10 mouse cellular contexts compared by ENCODE assay signal in genomic region chr14:101568828-101569227, GRCm38 (mm10). TPM values are rescaled to one million over a fixed set of nuclear protein-coding genes. Genes with fewer than 3 reads are reported as not detected.
DNase-seq lines count a peak whose midpoint lies in the region; TF ChIP-seq lines count a peak whose summit lies in the region.
"Had no signal": no experiment of that assay in that cellular context is flagged by ENCODE, and none has a peak within 500 bp of the region (broad histone marks: within the 10 kb centered on the region; RNA-seq: fewer than 3 reads in every experiment).

No protein-coding gene starts in this region.

- no peak overlapping the region for H3K4me3 ChIP-seq in lung, adult 2 months (replicated peaks; ENCODE audit: extremely low read depth, low read depth, low read length)
- H3K4me3 ChIP-seq in myocyte = no peak overlapping the region
- H3K4me3 ChIP-seq in midbrain, embryonic 10.5 days = no peak overlapping the region

- no peak for TF ChIP-seq POLR2A in lung, adult 2 months (IDR thresholded peaks at IDR 0.05; ENCODE audit: borderline replicate concordance, extremely low read depth, low read depth, low read length)
- TF ChIP-seq POLR2A in myocyte (IDR thresholded peaks at IDR 0.05; ENCODE audit: insufficient read length, low read depth) = no peak

- WGBS in lung, adult 2 months = 70% methylated on average over 2 of the region's 2 CpGs
- WGBS in midbrain, embryonic 10.5 days = 95% methylated on average over 2 of the region's 2 CpGs

- H3K27me3 ChIP-seq in myocyte (ENCODE audit: control insufficient read depth, insufficient read depth, insufficient read length) = no peaks in the 10 kb centered on the region
- no peaks in the 10 kb centered on the region for H3K27me3 ChIP-seq in midbrain, embryonic 10.5 days (ENCODE audit: low read depth, poor library complexity, severe bottlenecking)

- no peaks in the 10 kb centered on the region for H3K79me2 ChIP-seq in myocyte (ENCODE audit: control insufficient read depth, insufficient read depth)

- no peaks in the 10 kb centered on the region for H3K36me3 ChIP-seq in myocyte (ENCODE audit: control insufficient read depth, insufficient read depth)
- no peaks in the 10 kb centered on the region for H3K36me3 ChIP-seq in midbrain, embryonic 10.5 days

- TF ChIP-seq CTCF in lung, adult 2 months (IDR thresholded peaks at IDR 0.05; ENCODE audit: insufficient read depth, low read length) = no peak

- no peak overlapping the region for H3K27ac ChIP-seq in midbrain, embryonic 10.5 days (replicated peaks)

- H3K4me1 ChIP-seq in lung, adult 2 months (ENCODE audit: control insufficient read depth, insufficient read depth, low read length) = peaks cover 2% of the 10 kb centered on the region; the same call in 1 of the 2 replicates
- no peaks in the 10 kb centered on the region for H3K4me1 ChIP-seq in midbrain, embryonic 10.5 days

- DNase-seq in lung, adult 18-20 months = peak; percentile 24 to 41
- DNase-seq in lung, adult 2 months = no peak
- peak; percentile 40 for DNase-seq in cerebellum, adult 11-12 months
- peak; percentile 84 for DNase-seq in gonadal fat pad, adult 2 months (ENCODE audit: low read depth)
- no peak for DNase-seq in midbrain, embryonic 10.5 days (ENCODE audit: low spot score)
- no peak for DNase-seq in thymus, postnatal 0 days (ENCODE audit: low spot score)
- DNase-seq in spleen, adult 18-20 months = no peak
- DNase-seq: right cerebral cortex, adult 18-20 months; thymus, postnatal 36 days had no signal

- no peaks in the 10 kb centered on the region for H3K9me3 ChIP-seq in midbrain, embryonic 10.5 days (replicated peaks)

- H3K4me2 ChIP-seq in myocyte (ENCODE audit: low read depth) = peak overlapping the region; percentile 65

- H3ac ChIP-seq in myocyte (ENCODE audit: control insufficient read depth, insufficient read length) = no peak overlapping the region

TF ChIP-seq in myocyte, 11 proteins besides CTCF, POLR2A, EP300 and RAD21:
- TF ChIP-seq SRF (IDR thresholded peaks at IDR 0.05; ENCODE audit: control insufficient read depth, insufficient read length, low read depth) (no peak), TCF12 (IDR thresholded peaks at IDR 0.05; ENCODE audit: insufficient read depth, poor library complexity, severe bottlenecking) (peak; percentile 88), POLR2AphosphoS2 (IDR thresholded peaks at IDR 0.05; ENCODE audit: insufficient read length, low read depth) (no peak), MYOG (IDR thresholded peaks at IDR 0.05; ENCODE audit: control insufficient read depth in 1 of 3, insufficient read depth in 1 of 3, insufficient read length in 2 of 3, low read depth in 2 of 3) (peak in 2 of 3 experiments; percentile 68 to 81), MAX (IDR thresholded peaks at IDR 0.05; ENCODE audit: low read depth) (peak; percentile 8), TCF3 (IDR thresholded peaks at IDR 0.05; ENCODE audit: insufficient read length, low read depth) (peak; percentile 12), MYOD1 (IDR thresholded peaks at IDR 0.05; ENCODE audit: control insufficient read depth in 1 of 3, insufficient read length in 2 of 3, low read depth in 2 of 3) (peak; percentile 55 to 87 (median 68)), USF1 (IDR thresholded peaks at IDR 0.05; ENCODE audit: low read depth) (peak; percentile 64), CEBPB (IDR thresholded peaks at IDR 0.05; ENCODE audit: insufficient read depth, poor library complexity, severe bottlenecking) (peak; percentile 99), E2F4 (IDR thresholded peaks at IDR 0.05; ENCODE audit: insufficient read depth) (no peak), REST (IDR thresholded peaks at IDR 0.05; ENCODE audit: insufficient read depth, insufficient read length) (no peak)
TF ChIP-seq in myocyte: peak in this region for 7.

RNA-seq across cellular contexts. Expression of gene Tbc1d4, which starts 40.2 kb away (rescaled TPM):
- 10.4 and 10.6 TPM in 2 replicates for polyA plus RNA-seq in lung, adult 2 months (2012; rRNA removed)
- 12.7 and 14.0 TPM in 2 replicates for polyA plus RNA-seq in gonadal fat pad, adult 2 months (2012; rRNA removed)
- 3.6 TPM for polyA plus RNA-seq in myocyte (2012; fragmentation: generic; extraction: Trizol)
- polyA plus RNA-seq in midbrain, embryonic 10.5 days (2016; fragmentation: Nextera tagmentation; extraction: Ambion mirVana) = 4.8 and 4.9 TPM in 2 replicates
- polyA plus RNA-seq in thymus, postnatal 0 days (2015; fragmentation: Nextera tagmentation; extraction: Ambion mirVana) = 14.8 and 15.0 TPM in 2 replicates

Comparison
In these comparisons a context has a peak if more than half of its experiments do, and no peak if none do; other contexts are left out.
1. DNase-seq: peak in lung, adult 18-20 months (2 of 2), cerebellum, adult 11-12 months (single experiment) and gonadal fat pad, adult 2 months (single experiment); none in lung, adult 2 months (single experiment), midbrain, embryonic 10.5 days (single experiment), thymus, postnatal 0 days (single experiment) and spleen, adult 18-20 months (0 of 2).